8 mouse cellular contexts compared by ENCODE assay signal in the genomic region with DNA sequence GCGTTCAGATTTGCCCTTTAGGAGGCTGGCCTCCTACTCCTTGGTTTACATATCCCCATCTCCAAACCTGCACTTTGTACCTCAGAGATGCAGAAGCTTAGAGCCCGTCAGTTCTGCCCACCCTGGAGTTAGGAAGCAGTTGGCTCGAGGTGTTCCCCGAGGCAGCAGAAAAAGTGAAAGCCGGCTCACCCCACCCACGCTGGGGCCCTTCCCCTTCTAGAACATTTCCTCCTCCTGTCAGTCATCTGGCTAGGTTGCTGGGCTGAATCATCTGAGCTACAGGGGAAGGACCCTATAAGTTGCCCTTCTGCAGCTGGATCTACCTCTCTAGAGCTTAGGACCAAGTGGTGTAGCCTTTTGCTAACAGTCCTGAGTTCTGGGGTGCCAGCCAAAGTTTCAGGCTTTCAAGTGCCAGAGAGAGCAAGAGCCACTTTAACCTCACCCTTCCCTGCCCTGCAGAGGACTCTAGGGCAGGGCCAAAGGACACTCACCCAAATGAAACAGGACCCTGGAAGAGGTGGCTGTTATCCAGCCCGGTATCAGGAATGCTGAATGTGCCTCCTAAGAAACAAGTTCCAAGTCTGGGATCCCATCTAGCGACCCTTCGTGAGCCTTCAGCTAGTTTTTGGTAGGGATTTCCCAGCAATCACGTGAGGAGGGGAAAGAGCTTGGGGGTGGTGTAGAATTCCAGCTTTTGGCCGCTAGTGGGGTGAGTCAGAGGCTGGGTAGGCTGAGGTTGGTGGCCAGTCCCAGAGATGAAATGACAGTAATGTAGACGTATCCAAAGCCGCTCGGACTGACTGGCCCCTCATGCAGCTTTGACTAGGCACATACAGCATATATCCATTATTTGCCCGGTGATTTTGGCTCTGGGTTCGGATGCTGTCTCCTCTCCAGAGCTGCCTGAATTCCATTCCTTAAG. TPM values are rescaled to one million over a fixed set of nuclear protein-coding genes. Genes with fewer than 3 reads are reported as not detected.
A peak's percentile ranks its signal among the peaks of the same experiment; 100 is the strongest.
DNase-seq lines count a peak whose midpoint lies in the region; ATAC-seq and TF ChIP-seq lines count a peak whose summit lies in the region.

No protein-coding gene starts in this region.

- H3K4me3 ChIP-seq in neural tube, embryonic 11.5 days (ENCODE audit: low read depth, low read length), result no peak overlapping the region
- H3K4me3 ChIP-seq in intestine, embryonic 15.5 days (replicated peaks), result no peak overlapping the region; the same call in none of the 2 replicates
- H3K4me3 ChIP-seq in lung, adult 2 months (replicated peaks; ENCODE audit: extremely low read depth, low read depth, low read length), result peak overlapping the region; percentile 49

- H3K27ac ChIP-seq in neural tube, embryonic 11.5 days (ENCODE audit: low read depth, low read length), result no peak overlapping the region
- H3K27ac ChIP-seq in intestine, embryonic 15.5 days, result peak overlapping the region; percentile 38; the same call in 1 of the 2 replicates

- no peaks in the 10 kb centered on the region for H3K27me3 ChIP-seq in neural tube, embryonic 11.5 days (ENCODE audit: control insufficient read depth, insufficient read depth, low read length)
- no peaks in the 10 kb centered on the region for H3K27me3 ChIP-seq in intestine, embryonic 15.5 days (replicated peaks)

- H3K36me3 ChIP-seq in neural tube, embryonic 11.5 days (ENCODE audit: control insufficient read depth, insufficient read depth, low read length), result no peaks in the 10 kb centered on the region
- H3K36me3 ChIP-seq in intestine, embryonic 15.5 days, result peaks cover 8% of the 10 kb centered on the region

- WGBS in neural tube, embryonic 11.5 days, result 41% methylated on average over 16 of the region's 16 CpGs
- 21% methylated on average over 16 of the region's 16 CpGs for WGBS in intestine, embryonic 15.5 days
- 6% methylated on average over 16 of the region's 16 CpGs for WGBS in lung, adult 2 months

- TF ChIP-seq CTCF in lung, adult 2 months (IDR thresholded peaks at IDR 0.05; ENCODE audit: insufficient read depth, low read length), result no peak

- H3K9ac ChIP-seq in neural tube, embryonic 11.5 days (ENCODE audit: low read length), result peak overlapping the region; percentile 12; the same call in 1 of the 2 replicates
- H3K9ac ChIP-seq in intestine, embryonic 15.5 days, result peak overlapping the region; percentile 42

- no peak for DNase-seq in neural tube, embryonic 11.5 days (ENCODE audit: low spot score)
- no peak for DNase-seq in neural tube, embryonic 10.5 days (ENCODE audit: extremely low spot score, low spot score)
- DNase-seq in lung, adult 2 months, result peak; percentile 75
- peak; percentile 53 for DNase-seq in ovary, postnatal 36 days (ENCODE audit: low spot score)
- peak; percentile 49 to 69 for DNase-seq in urinary bladder, postnatal 4 days (ENCODE audit: low spot score in 2 of 2)

- H3K4me1 ChIP-seq in neural tube, embryonic 11.5 days (ENCODE audit: control insufficient read depth, insufficient read depth, low read length), result peaks cover 17% of the 10 kb centered on the region
- H3K4me1 ChIP-seq in intestine, embryonic 15.5 days (replicated peaks), result peaks cover 48% of the 10 kb centered on the region
- peaks cover 13% of the 10 kb centered on the region for H3K4me1 ChIP-seq in lung, adult 2 months (ENCODE audit: control insufficient read depth, insufficient read depth, low read length)

- 0 out of 2 replicates have a peak, but pooled peaks have one; percentile 34 for TF ChIP-seq POLR2A in lung, adult 2 months (IDR thresholded peaks at IDR 0.05; ENCODE audit: borderline replicate concordance, extremely low read depth, low read depth, low read length)

- H3K9me3 ChIP-seq in neural tube, embryonic 11.5 days (ENCODE audit: control insufficient read depth, low read length), result no peaks in the 10 kb centered on the region
- H3K9me3 ChIP-seq in intestine, embryonic 15.5 days, result no peaks in the 10 kb centered on the region

- peak overlapping the region; percentile 3; the same call in 1 of the 2 replicates for H3K4me2 ChIP-seq in neural tube, embryonic 11.5 days (ENCODE audit: low read depth)
- peak overlapping the region; percentile 80 for H3K4me2 ChIP-seq in intestine, embryonic 15.5 days (replicated peaks)

- ATAC-seq in neural tube, embryonic 11.5 days (ENCODE audit: insufficient read depth, low FRiP score, low TSS enrichment), result peak; percentile 42; the same call in 1 of the 2 replicates
- peak; percentile 29 for ATAC-seq in common myeloid progenitor, adult 5-6 weeks (replicated peaks; ENCODE audit: low read depth, poor library complexity, severe bottlenecking)
- ATAC-seq in granulocyte monocyte progenitor cell, adult 5-6 weeks (replicated peaks; ENCODE audit: poor library complexity, severe bottlenecking), result peak; percentile 38
- peak; percentile 52 for ATAC-seq in intestine, embryonic 15.5 days

RNA-seq across cellular contexts. Expression of gene Parp3, which starts 0.5 kb away (rescaled TPM):
- 0.98 and 1.6 TPM in 2 replicates for polyA plus RNA-seq in neural tube, embryonic 11.5 days (2014; fragmentation: Nextera tagmentation; extraction: Ambion mirVana)
- total RNA-seq in common myeloid progenitor, adult 5-6 weeks (2017), result 11.0 and 15.3 TPM in 2 replicates
- 10.9 and 15.1 TPM in 2 replicates for total RNA-seq in granulocyte monocyte progenitor cell, adult 5-6 weeks (2014; fragmentation: Nextera tagmentation)
- 7.6 and 13.8 TPM in 2 replicates for total RNA-seq in granulocyte monocyte progenitor cell, adult 5-6 weeks (2017)
- polyA plus RNA-seq in intestine, embryonic 15.5 days (2015; fragmentation: Nextera tagmentation; extraction: Ambion mirVana), result 2.4 and 2.5 TPM in 2 replicates
- polyA plus RNA-seq in lung, adult 2 months (2012; rRNA removed), result 65.2 and 74.3 TPM in 2 replicates

RNA-seq across cellular contexts. Expression of gene Rrp9, which starts 0.5 kb away (rescaled TPM):
- polyA plus RNA-seq in neural tube, embryonic 11.5 days (2014; fragmentation: Nextera tagmentation; extraction: Ambion mirVana), result 45.5 and 48.1 TPM in 2 replicates
- total RNA-seq in common myeloid progenitor, adult 5-6 weeks (2017), result 43.9 and 64.9 TPM in 2 replicates
- total RNA-seq in granulocyte monocyte progenitor cell, adult 5-6 weeks (2014; fragmentation: Nextera tagmentation), result 30.4 and 32.8 TPM in 2 replicates
- total RNA-seq in granulocyte monocyte progenitor cell, adult 5-6 weeks (2017), result 47.3 and 57.5 TPM in 2 replicates
- 49.9 and 50.0 TPM in 2 replicates for polyA plus RNA-seq in intestine, embryonic 15.5 days (2015; fragmentation: Nextera tagmentation; extraction: Ambion mirVana)
- polyA plus RNA-seq in lung, adult 2 months (2012; rRNA removed), result 27.4 and 29.2 TPM in 2 replicates

RNA-seq across cellular contexts. Expression of gene Gpr62, which starts 10.5 kb away (rescaled TPM):
- polyA plus RNA-seq in neural tube, embryonic 11.5 days (2014; fragmentation: Nextera tagmentation; extraction: Ambion mirVana), result 0.20 and 0.23 TPM in 2 replicates
- not detected in 2 replicates for total RNA-seq in common myeloid progenitor, adult 5-6 weeks (2017)
- total RNA-seq in granulocyte monocyte progenitor cell, adult 5-6 weeks (2014; fragmentation: Nextera tagmentation), result not detected in 2 replicates
- not detected in 2 replicates for total RNA-seq in granulocyte monocyte progenitor cell, adult 5-6 weeks (2017)
- 0.20 and 0.45 TPM in 2 replicates for polyA plus RNA-seq in intestine, embryonic 15.5 days (2015; fragmentation: Nextera tagmentation; extraction: Ambion mirVana)
- polyA plus RNA-seq in lung, adult 2 months (2012; rRNA removed), result 0.19 and 0.50 TPM in 2 replicates

RNA-seq across cellular contexts. Expression of gene Pcbp4, which starts 23.2 kb away (rescaled TPM):
- 267 and 278 TPM in 2 replicates for polyA plus RNA-seq in neural tube, embryonic 11.5 days (2014; fragmentation: Nextera tagmentation; extraction: Ambion mirVana)
- 2.3 and 3.3 TPM in 2 replicates for total RNA-seq in common myeloid progenitor, adult 5-6 weeks (2017)
- 4.5 TPM in 2 replicates for total RNA-seq in granulocyte monocyte progenitor cell, adult 5-6 weeks (2014; fragmentation: Nextera tagmentation)
- 1.2 and 3.6 TPM in 2 replicates for total RNA-seq in granulocyte monocyte progenitor cell, adult 5-6 weeks (2017)
- 43.7 and 49.5 TPM in 2 replicates for polyA plus RNA-seq in intestine, embryonic 15.5 days (2015; fragmentation: Nextera tagmentation; extraction: Ambion mirVana)
- 68.5 and 70.7 TPM in 2 replicates for polyA plus RNA-seq in lung, adult 2 months (2012; rRNA removed)

RNA-seq across cellular contexts. Expression of gene Iqcf1, which starts 23.5 kb away (rescaled TPM):
- not detected in 2 replicates for polyA plus RNA-seq in neural tube, embryonic 11.5 days (2014; fragmentation: Nextera tagmentation; extraction: Ambion mirVana)
- not detected in 2 replicates for total RNA-seq in common myeloid progenitor, adult 5-6 weeks (2017)
- total RNA-seq in granulocyte monocyte progenitor cell, adult 5-6 weeks (2014; fragmentation: Nextera tagmentation), result not detected in 2 replicates
- total RNA-seq in granulocyte monocyte progenitor cell, adult 5-6 weeks (2017), result not detected in 2 replicates
- not detected in 2 replicates for polyA plus RNA-seq in intestine, embryonic 15.5 days (2015; fragmentation: Nextera tagmentation; extraction: Ambion mirVana)
- 0.30 TPM in 1 of 2 replicates, not detected in the other for polyA plus RNA-seq in lung, adult 2 months (2012; rRNA removed)

Comparison
In these comparisons a context has a peak if more than half of its experiments do, and no peak if none do; other contexts are left out.
1. DNase-seq: peak in lung, adult 2 months (single experiment), ovary, postnatal 36 days (single experiment) and urinary bladder, postnatal 4 days (2 of 2); none in neural tube, embryonic 11.5 days (single experiment) and neural tube, embryonic 10.5 days (single experiment).
2. RNA of gene Parp3, which starts 0.5 kb away (polyA plus RNA-seq): 65.2 to 74.3 TPM in lung, adult 2 months; 2.4 to 2.5 TPM in intestine, embryonic 15.5 days and 0.98 to 1.6 TPM in neural tube, embryonic 11.5 days; every median in the first group is over 10 times any median in the second.
3. Peak in every context shown above with its lines, with median percentiles within 50 percentile points of each other: ATAC-seq.